Mouse (Mus musculus) liver, postnatal 0 days (tissue): ENCODE data around the gene Mettl14. TPM values are rescaled to one million over a fixed set of nuclear protein-coding genes. Genes with fewer than 3 reads are reported as not detected.
A peak's percentile ranks its signal among the peaks of the same experiment; 100 is the strongest.
"Not testable (repeated sequence)": the region's sequence is repeated elsewhere in the genome, so short reads cannot be mapped to it uniquely, and the experiment has no call there.

Experiments
- ATAC-seq: fragments of 200-750 bp; cut with Nextera tagmentation; 2 replicates; pipeline ENCODE4 v1.8.0; 2017; ENCODE audit warnings: mild to moderate bottlenecking, moderate library complexity
- DNase-seq: peaks from one replicate; pipeline ENCODE4 v3.0.0-alpha.2; 2016
- H3K27ac ChIP-seq: fragments of 300-500 bp; sonication (generic); 2 replicates; pipeline ENCODE4 v1.5.1; 2014; ENCODE audit warnings: antibody characterized with exemption, moderate library complexity, mild to moderate bottlenecking, low read depth
- H3K27me3 ChIP-seq: fragments of 300-500 bp; sonication (generic); 2 replicates; pipeline ENCODE4 v1.6.1; 2014; ENCODE audit warnings: low read length, control low read depth, mixed read lengths; ENCODE audit not compliant: insufficient read depth
- H3K36me3 ChIP-seq: fragments of 300-500 bp; sonication (generic); replicated peaks from 2 replicates; pipeline ENCODE4 v1.6.1; 2014; ENCODE audit warnings: mild to moderate bottlenecking, control low read depth, low read length, moderate library complexity, mixed read lengths; ENCODE audit not compliant: insufficient read depth
- H3K4me1 ChIP-seq: fragments of 300-500 bp; sonication (generic); 2 replicates; pipeline ENCODE4 v1.6.1; 2014; ENCODE audit warnings: antibody characterized with exemption, mild to moderate bottlenecking, control low read depth; ENCODE audit not compliant: insufficient read depth
- H3K4me2 ChIP-seq: fragments of 300-500 bp; sonication (generic); 2 replicates; pipeline ENCODE4 v1.6.1; 2014; ENCODE audit warnings: low read depth, mild to moderate bottlenecking, low read length, moderate library complexity, mixed read lengths
- H3K4me3 ChIP-seq: fragments of 300-500 bp; sonication (generic); 2 replicates; pipeline ENCODE4 v1.5.1; 2014; ENCODE audit warnings: low read depth, low read length
- H3K9ac ChIP-seq: fragments of 300-500 bp; sonication (generic); replicated peaks from 2 replicates; pipeline ENCODE4 v1.6.1; 2014; ENCODE audit warnings: mild to moderate bottlenecking, moderate library complexity
- H3K9me3 ChIP-seq: fragments of 300-500 bp; sonication (generic); 2 replicates; pipeline ENCODE4 v1.6.1; 2016; ENCODE audit warnings: mild to moderate bottlenecking, control low read depth, low read length, mixed read lengths
- CTCF ChIP-seq: sonication (generic); IDR thresholded peaks from 2 replicates; pipeline ENCODE4 v1.5.1; 2016; ENCODE audit warnings: antibody characterized with exemption, low read depth
- EP300 ChIP-seq: IDR thresholded peaks from 2 replicates; pipeline ENCODE4 v1.6.1; 2016; ENCODE audit warnings: antibody characterized with exemption, low read depth, mild to moderate bottlenecking
- WGBS: fragments of 180-500 bp; shearing (Covaris S2); extraction: QIAGEN DNeasy Blood & Tissue Kit; methylation state at CpG from one replicate; pipeline ENCODE4 v1.1.7; 2014; ENCODE audit not compliant: insufficient replicate concordance; 5-methylcytosine and 5-hydroxymethylcytosine counted together
- polyA plus RNA-seq: library from polyadenylated mRNA; unstranded; fragments of >200 nt; fragmentation: Nextera tagmentation; extraction: Ambion mirVana; gene quantifications from 2 replicates; pipeline ENCODE4 v1.2.1, GENCODE M21; 2015

Mettl14 gene
- polyA plus RNA-seq, 1 experiment from 2014 or later: 5.3 TPM

DNA sequence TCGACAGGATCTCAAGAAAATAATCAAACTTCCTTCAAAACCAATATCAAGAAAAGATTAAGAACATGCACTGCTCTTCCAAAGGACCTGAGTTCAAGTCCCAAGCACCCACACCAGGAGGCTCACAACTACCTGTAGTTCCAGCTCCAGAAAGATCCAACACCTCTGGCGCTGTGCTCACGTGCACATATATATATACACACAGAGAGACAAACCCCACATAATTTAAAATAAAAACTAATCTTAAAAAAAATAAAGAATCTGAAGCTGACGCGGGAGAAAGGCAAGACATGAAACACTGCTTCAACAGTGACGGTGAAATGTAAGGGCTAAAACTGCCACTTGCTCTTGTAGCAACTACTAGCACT, 806 bp downstream of the Mettl14 start:
- ATAC-seq: no peak
- peak overlapping the region; percentile 89 for H3K4me2 ChIP-seq
- no peak for TF ChIP-seq EP300
- no peak for TF ChIP-seq CTCF

DNA sequence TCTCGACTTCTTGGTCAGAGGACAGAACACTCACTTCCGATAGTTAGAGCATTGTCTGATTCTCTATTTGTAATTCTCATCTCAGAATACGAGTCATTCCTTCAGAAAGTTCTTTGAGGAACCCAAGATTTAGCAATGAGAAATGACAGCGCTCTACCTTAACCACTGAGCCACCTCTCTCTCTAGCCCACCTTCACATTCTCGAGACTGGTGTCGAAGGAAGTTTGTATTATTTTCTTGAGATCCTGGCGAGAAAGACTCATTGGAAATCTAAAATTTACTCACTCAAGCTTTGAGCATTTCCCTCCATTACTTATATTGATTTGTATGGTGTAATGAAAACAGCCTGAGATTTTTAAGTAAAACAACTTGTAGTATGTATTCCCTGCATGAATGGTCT, 1.5 kb downstream of the Mettl14 start:
- 82% methylated on average over 7 of the region's 7 CpGs for WGBS
- no peak overlapping the region; the same call in 1 of the 2 replicates for H3K4me3 ChIP-seq
- peak overlapping the region; percentile 82; the same call in 1 of the 2 replicates for H3K9ac ChIP-seq

More for the DNA sequence above, 806 bp downstream of the Mettl14 start:
- Histone ChIP-seq H3K4me3 (peak overlapping the region; percentile 88), H3K4me1 (peaks cover 10% of the 10 kb centered on the region), H3K27me3 (no peaks in the 10 kb centered on the region), H3K27ac (peak overlapping the region; percentile 96), H3K36me3 (peaks cover 5% of the 10 kb centered on the region; the same call in 1 of the 2 replicates), H3K9me3 (no peaks in the 10 kb centered on the region), H3K9ac (peak overlapping the region; percentile 82)
- WGBS: 5% methylated on average over 6 of the region's 6 CpGs
- DNase-seq: no peak

DNA sequence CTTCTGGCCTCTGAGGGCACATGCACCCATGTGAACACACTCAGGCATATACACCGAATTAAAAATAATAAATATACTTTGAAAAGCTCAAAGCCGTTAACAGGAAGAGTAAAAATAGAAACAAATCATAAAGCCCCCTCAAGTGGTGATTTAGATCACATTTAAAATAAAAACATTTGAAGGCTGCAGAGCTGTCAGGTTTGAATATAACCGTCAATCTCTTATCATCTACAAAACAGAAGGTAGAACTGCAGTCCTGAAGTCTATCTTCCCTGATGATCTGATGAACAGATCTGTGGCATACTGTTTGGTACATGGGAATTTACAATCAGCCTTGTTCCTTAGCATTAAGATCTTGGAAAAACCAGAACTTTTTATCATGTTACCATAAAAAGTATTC, 9.3 kb downstream of the Mettl14 start:
- no peaks in the 10 kb centered on the region for H3K9me3 ChIP-seq
- no peaks in the 10 kb centered on the region for H3K27me3 ChIP-seq
- H3K4me3 ChIP-seq: no peak overlapping the region
- no peak for ATAC-seq
- no peak overlapping the region for H3K4me2 ChIP-seq
- TF ChIP-seq EP300 (no peak), CTCF (no peak)
- no peak overlapping the region for H3K9ac ChIP-seq
- H3K36me3 ChIP-seq: peaks cover 42% of the 10 kb centered on the region
- DNase-seq: no peak
- no peaks in the 10 kb centered on the region for H3K4me1 ChIP-seq
- 79% methylated on average over 3 of the region's 3 CpGs for WGBS
- H3K27ac ChIP-seq: no peak overlapping the region

More for the DNA sequence above, 1.5 kb downstream of the Mettl14 start:
- Histone ChIP-seq H3K27ac (no peak overlapping the region), H3K36me3 (peaks cover 11% of the 10 kb centered on the region), H3K9me3 (no peaks in the 10 kb centered on the region), H3K4me1 (peaks cover 10% of the 10 kb centered on the region), H3K27me3 (no peaks in the 10 kb centered on the region), H3K4me2 (peak overlapping the region; percentile 89)
- DNase-seq (no peak), ATAC-seq (no peak)
- TF ChIP-seq EP300 (no peak), CTCF (no peak)

DNA sequence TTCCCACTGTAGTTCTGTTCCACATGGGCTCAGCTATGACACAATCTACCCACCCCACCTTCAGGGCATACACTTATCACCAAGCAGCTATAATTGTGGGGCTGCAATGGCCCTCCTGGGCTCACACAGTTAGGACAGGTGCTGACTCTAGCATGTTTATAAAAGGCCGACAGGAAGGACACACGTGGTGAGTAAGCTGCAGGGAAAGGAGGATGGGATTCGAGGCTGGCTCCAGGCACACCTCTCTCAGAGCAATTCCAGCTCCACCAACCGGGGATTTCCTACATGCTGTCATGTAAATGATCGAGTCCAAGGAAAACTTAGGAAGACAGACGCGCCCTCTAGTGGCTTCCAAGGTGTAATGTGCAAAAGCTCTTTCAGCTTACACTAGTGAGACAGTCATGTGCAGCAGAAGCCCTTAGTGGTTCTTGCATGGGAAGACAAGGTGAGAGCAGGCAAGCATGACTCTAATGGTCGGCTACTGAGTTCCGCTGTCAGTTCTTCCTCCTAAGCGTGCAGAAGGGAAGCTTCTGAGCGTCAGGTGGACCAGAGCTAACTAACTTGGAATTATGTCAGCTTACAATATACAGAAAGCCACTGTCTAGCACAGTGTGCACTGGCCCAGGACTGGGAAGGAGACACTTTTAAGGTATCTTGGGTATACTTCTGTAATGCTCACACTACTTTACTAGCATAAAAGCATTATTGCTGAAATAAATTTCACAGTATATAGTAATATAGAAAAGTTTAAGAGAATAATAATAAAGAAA, 14.0 kb downstream of the Mettl14 start:
- Histone ChIP-seq H3K4me2 (no peak overlapping the region), H3K27me3 (no peaks in the 10 kb centered on the region), H3K9me3 (no peaks in the 10 kb centered on the region), H3K9ac (no peak overlapping the region), H3K27ac (no peak overlapping the region), H3K4me3 (no peak overlapping the region), H3K36me3 (peaks cover 42% of the 10 kb centered on the region), H3K4me1 (no peaks in the 10 kb centered on the region)
- ATAC-seq: peak; percentile 57
- WGBS: 48% methylated on average over 11 of the region's 11 CpGs
- peak; percentile 42 for DNase-seq
- peak; percentile 74 for TF ChIP-seq CTCF
- no peak for TF ChIP-seq EP300

DNA sequence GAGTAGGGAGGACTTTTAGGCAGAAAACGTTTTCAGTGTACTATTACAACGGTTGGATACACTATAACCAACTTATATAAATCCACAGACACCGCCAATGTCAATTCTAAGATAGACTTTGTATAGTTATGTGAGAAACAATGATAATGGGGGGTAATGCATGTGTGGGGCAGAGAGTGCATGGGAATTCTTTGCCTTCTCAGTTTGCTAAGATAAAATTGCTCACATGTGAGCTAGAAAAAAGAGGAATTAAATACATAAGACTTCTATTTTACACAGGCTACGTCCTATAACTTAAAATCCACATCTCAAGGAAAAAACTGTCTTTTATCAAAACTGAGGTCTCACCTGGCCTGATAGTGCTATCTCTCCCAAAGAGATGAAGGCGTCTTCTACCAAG, 15.0 kb downstream of the Mettl14 start:
- ATAC-seq (no peak), DNase-seq (no peak)
- Histone ChIP-seq H3K9ac (no peak overlapping the region), H3K4me1 (no peaks in the 10 kb centered on the region), H3K27ac (no peak overlapping the region), H3K4me3 (no peak overlapping the region), H3K9me3 (no peaks in the 10 kb centered on the region), H3K4me2 (no peak overlapping the region), H3K27me3 (no peaks in the 10 kb centered on the region), H3K36me3 (peaks cover 42% of the 10 kb centered on the region)
- TF ChIP-seq CTCF: no peak
- no peak for TF ChIP-seq EP300
- WGBS: 86% methylated on average over 5 of the region's 5 CpGs

DNA sequence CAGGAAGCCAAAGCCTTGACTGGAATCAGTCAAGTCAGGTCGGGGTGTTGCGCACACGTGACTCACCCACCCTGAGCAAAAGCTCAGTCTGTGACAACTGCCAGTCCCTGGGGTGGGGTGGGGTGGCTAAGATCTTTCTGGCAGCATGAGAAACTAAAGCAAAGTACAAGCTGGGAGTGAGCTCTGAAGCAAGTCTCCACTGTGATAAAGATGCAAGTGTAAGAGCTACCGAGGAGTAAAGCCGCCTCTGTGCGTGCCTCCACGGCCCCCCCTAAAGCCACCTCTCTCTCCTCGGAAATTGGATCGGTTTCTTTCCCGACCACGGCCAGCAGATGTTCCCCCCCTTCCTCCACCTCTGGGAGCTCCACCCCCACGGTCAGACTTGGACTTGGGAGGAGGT, 16.7 kb downstream of the Mettl14 start:
- no peak for DNase-seq
- TF ChIP-seq CTCF: no peak
- no peak for TF ChIP-seq EP300
- Histone ChIP-seq H3K27me3 (no peaks in the 10 kb centered on the region), H3K4me3 (no peak overlapping the region), H3K4me2 (no peak overlapping the region), H3K9ac (no peak overlapping the region), H3K9me3 (no peaks in the 10 kb centered on the region), H3K27ac (no peak overlapping the region), H3K36me3 (peaks cover 40% of the 10 kb centered on the region), H3K4me1 (no peaks in the 10 kb centered on the region)
- no peak for ATAC-seq
- 91% methylated on average over 12 of the region's 12 CpGs for WGBS

DNA sequence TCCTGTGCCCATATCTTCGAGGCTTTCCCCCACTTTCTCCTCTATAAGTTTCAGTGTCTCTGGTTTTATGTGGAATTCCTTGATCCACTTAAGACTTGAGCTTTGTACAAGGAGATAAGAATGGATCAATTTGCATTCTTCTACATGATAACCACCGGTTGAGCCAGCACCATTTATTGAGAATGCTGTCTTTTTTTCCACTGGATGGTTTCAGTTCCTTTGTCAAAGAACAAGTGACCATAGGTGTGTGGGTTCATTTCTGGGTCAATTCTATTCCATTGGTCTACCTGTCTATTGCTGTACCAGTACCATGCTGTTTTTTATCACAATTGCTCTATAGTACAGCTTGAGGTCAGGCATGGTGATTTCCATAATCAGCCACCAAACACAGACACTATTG, 19.1 kb downstream of the Mettl14 start:
- not testable (repeated sequence) for DNase-seq, H3K27me3 ChIP-seq, H3K9ac ChIP-seq, H3K4me1 ChIP-seq, ATAC-seq, H3K4me3 ChIP-seq, H3K4me2 ChIP-seq, H3K9me3 ChIP-seq, H3K27ac ChIP-seq
- 72% methylated on average over 2 of the region's 2 CpGs for WGBS
- H3K36me3 ChIP-seq: peaks cover 46% of the 10 kb centered on the region
